Mouse (Mus musculus): ENCODE data around the gene Mfsd6l.

- TF ChIP-seq CTCF (IDR thresholded peaks at IDR 0.05; ENCODE audit: borderline replicate concordance, insufficient read depth, low read depth, low read length) (no peak), POLR2A (IDR thresholded peaks at IDR 0.05; ENCODE audit: borderline replicate concordance, insufficient read depth, low read length) (no peak)
These were observed 35.5 kb upstream of the Mfsd6l start for GRCm38 (mm10) chr11:68520439-68520838.
